Mouse (Mus musculus): ENCODE data around the gene Prr15. TPM values are rescaled to one million over a fixed set of nuclear protein-coding genes. Genes with fewer than 3 reads are reported as not detected.
A peak's percentile ranks its signal among the peaks of the same experiment; 100 is the strongest.

Prr15 gene
- polyA plus RNA-seq, 1 experiment from 2014 or later = 1.3 TPM

DNA sequence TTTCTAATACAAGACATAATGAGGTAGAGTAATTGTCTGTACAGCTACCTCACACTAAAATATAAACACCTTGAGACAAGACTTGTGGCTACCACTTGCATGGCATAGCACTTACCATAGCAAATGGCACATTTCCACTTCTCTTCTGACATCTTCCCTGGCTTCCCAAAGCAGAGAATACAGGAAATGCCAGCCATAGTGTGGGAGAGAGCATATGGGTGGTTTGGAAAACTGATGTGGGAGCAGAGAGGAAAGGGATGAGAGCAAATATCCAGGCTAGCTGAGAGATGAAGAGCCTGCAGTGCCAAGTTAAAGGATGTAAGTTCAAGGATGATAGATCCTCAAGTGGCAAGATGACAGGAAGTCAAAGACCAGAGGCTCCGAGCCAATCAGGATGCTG lies 19.9 kb upstream of the Prr15 start:
- H3K27me3 ChIP-seq = no peaks in the 10 kb centered on the region
- 64% methylated on average over 1 of the region's 1 CpGs for WGBS
- no peaks in the 10 kb centered on the region for H3K4me1 ChIP-seq
- ATAC-seq (ENCODE audit: insufficient number of reproducible peaks, insufficient read depth, low FRiP score, low TSS enrichment, low read depth) = no peak
- no peaks in the 10 kb centered on the region for H3K36me3 ChIP-seq
- H3K9me3 ChIP-seq = no peaks in the 10 kb centered on the region
- H3K4me2 ChIP-seq = no peak overlapping the region
- no peak overlapping the region for H3K4me3 ChIP-seq
- H3K9ac ChIP-seq = no peak overlapping the region
- H3K27ac ChIP-seq = no peak overlapping the region

DNA sequence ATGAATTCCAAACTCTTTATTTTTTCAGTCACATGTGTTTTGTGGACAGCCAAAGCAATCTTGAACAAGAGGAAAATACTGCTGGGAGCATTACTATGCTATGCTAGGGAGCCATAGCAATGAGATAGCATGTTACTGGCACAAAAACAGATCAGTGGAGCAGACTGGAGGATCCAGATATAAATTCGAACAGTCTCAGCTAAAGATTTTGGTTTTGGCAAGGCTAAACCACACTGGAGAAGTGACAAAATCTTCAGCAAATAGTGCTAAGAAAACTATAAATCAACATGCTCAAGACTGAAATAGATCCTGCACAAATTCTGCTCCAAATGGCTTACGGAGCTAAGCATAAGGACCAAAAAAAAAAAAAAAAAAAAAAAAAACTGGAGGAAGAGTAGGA lies 12.6 kb upstream of the Prr15 start:
- Histone ChIP-seq H3K9me3 (no peaks in the 10 kb centered on the region), H3K36me3 (no peaks in the 10 kb centered on the region), H3K4me2 (no peak overlapping the region), H3K27ac (no peak overlapping the region), H3K27me3 (no peaks in the 10 kb centered on the region), H3K4me3 (no peak overlapping the region), H3K4me1 (peaks cover 1% of the 10 kb centered on the region; the same call in 1 of the 2 replicates), H3K9ac (no peak overlapping the region)
- 88% methylated on average over 2 of the region's 2 CpGs for WGBS
- ATAC-seq (ENCODE audit: insufficient number of reproducible peaks, insufficient read depth, low FRiP score, low TSS enrichment, low read depth) = no peak

DNA sequence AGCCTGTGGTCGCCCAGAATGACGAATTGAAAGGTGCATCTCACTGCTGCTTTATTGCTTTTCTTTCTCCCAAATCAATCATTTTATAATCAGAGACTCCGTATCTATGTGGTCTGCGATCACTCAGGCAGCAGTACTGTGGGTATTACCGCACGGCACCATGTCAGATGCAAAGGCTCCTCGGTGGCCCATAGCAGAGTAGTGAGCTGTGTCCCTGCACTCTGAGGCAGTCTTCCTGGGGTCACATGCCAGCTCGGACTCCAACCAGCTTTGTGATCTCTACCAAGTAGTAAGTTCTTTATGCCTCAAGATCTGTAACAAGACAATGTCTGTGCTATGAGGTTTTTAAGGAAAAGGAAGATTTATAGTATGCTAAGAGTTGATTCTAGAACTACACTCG lies 7.0 kb upstream of the Prr15 start:
- no peaks in the 10 kb centered on the region for H3K36me3 ChIP-seq
- no peak overlapping the region for H3K27ac ChIP-seq
- no peaks in the 10 kb centered on the region for H3K9me3 ChIP-seq
- H3K4me2 ChIP-seq = no peak overlapping the region
- H3K27me3 ChIP-seq = peaks cover 10% of the 10 kb centered on the region; the same call in 1 of the 2 replicates
- H3K9ac ChIP-seq = no peak overlapping the region
- no peak for ATAC-seq (ENCODE audit: insufficient number of reproducible peaks, insufficient read depth, low FRiP score, low TSS enrichment, low read depth)
- no peak overlapping the region for H3K4me3 ChIP-seq
- H3K4me1 ChIP-seq = peaks cover 3% of the 10 kb centered on the region; the same call in 1 of the 2 replicates
- 81% methylated on average over 9 of the region's 9 CpGs for WGBS

GRCm38 (mm10) chr6:54319198-54319597 lies 6.4 kb upstream of the Prr15 start:
- peaks cover 3% of the 10 kb centered on the region; the same call in 1 of the 2 replicates for H3K4me1 ChIP-seq
- no peak for ATAC-seq (ENCODE audit: insufficient number of reproducible peaks, insufficient read depth, low FRiP score, low TSS enrichment, low read depth)
- no peak overlapping the region for H3K4me2 ChIP-seq
- H3K9me3 ChIP-seq = no peaks in the 10 kb centered on the region
- peaks cover 15% of the 10 kb centered on the region for H3K27me3 ChIP-seq
- no peak overlapping the region for H3K27ac ChIP-seq
- no peak overlapping the region for H3K4me3 ChIP-seq
- WGBS = 64% methylated on average over 3 of the region's 3 CpGs
- no peaks in the 10 kb centered on the region for H3K36me3 ChIP-seq
- H3K9ac ChIP-seq = no peak overlapping the region

GRCm38 (mm10) chr6:54320236-54320635 lies 5.4 kb upstream of the Prr15 start:
- peaks cover 3% of the 10 kb centered on the region; the same call in 1 of the 2 replicates for H3K4me1 ChIP-seq
- H3K27me3 ChIP-seq = peaks cover 26% of the 10 kb centered on the region
- no peak overlapping the region for H3K27ac ChIP-seq
- no peaks in the 10 kb centered on the region for H3K9me3 ChIP-seq
- H3K4me3 ChIP-seq = no peak overlapping the region
- H3K36me3 ChIP-seq = no peaks in the 10 kb centered on the region
- ATAC-seq (ENCODE audit: insufficient number of reproducible peaks, insufficient read depth, low FRiP score, low TSS enrichment, low read depth) = no peak
- 60% methylated on average over 1 of the region's 1 CpGs for WGBS
- no peak overlapping the region for H3K4me2 ChIP-seq
- no peak overlapping the region for H3K9ac ChIP-seq

GRCm38 (mm10) chr6:54326671-54327625 lies 1.3 kb downstream of the Prr15 start:
- Histone ChIP-seq H3K4me2 (peak overlapping the region; percentile 89), H3K9me3 (no peaks in the 10 kb centered on the region), H3K27ac (no peak overlapping the region), H3K9ac (peak overlapping the region; percentile 49), H3K36me3 (no peaks in the 10 kb centered on the region), H3K4me3 (peak overlapping the region; percentile 47), H3K27me3 (peaks cover 80% of the 10 kb centered on the region), H3K4me1 (peaks cover 21% of the 10 kb centered on the region)
- WGBS = under 1% methylated on average over 53 of the region's 53 CpGs
- no peak for ATAC-seq (ENCODE audit: insufficient number of reproducible peaks, insufficient read depth, low FRiP score, low TSS enrichment, low read depth)

DNA sequence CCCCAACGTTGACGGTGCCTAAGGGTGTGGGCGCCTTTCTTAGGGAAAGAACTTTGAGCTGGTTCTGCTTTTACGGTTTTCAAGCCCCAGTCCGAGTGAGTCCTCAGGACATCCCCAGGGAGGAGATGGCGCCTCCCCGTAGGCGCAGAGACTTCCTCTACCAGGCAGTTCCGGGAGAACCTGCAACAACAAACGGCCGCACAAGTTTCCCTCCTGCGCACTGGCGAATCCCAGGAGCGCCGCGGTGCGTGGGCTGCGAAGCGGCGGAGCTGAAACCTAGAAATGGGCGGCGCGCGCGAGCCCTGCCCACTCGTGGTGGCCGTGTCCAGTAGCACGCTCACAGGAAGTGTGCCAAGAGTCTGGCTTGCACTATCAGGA lies 2.0 kb downstream of the Prr15 start:
- H3K36me3 ChIP-seq = no peaks in the 10 kb centered on the region
- ATAC-seq (ENCODE audit: insufficient number of reproducible peaks, insufficient read depth, low FRiP score, low TSS enrichment, low read depth) = no peak
- WGBS = under 1% methylated on average over 28 of the region's 28 CpGs
- H3K4me2 ChIP-seq = peak overlapping the region; percentile 89
- H3K4me1 ChIP-seq = peaks cover 26% of the 10 kb centered on the region
- H3K27ac ChIP-seq = no peak overlapping the region
- peak overlapping the region; percentile 47 for H3K4me3 ChIP-seq
- H3K27me3 ChIP-seq = peaks cover 78% of the 10 kb centered on the region
- no peaks in the 10 kb centered on the region for H3K9me3 ChIP-seq
- H3K9ac ChIP-seq = peak overlapping the region; percentile 49

DNA sequence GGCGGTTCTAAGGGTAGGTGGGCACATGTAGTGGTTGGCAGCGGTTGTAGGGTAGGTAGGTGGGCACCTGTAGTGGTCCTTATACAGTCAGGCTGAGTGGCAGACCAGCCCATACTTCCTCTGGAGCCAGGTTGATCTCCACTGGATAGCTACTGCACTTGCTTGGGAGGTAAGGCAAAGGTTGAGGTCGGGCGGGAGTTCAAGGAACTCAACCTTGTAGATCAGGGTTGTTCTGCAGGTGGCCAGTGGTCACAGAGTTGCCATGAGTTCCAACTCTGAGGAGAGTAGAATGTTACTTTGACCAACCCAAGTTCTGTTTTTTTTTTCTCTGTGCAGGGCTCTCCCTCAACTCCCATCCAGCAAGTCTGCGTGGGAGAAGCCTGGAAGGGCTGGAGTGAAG lies 3.1 kb downstream of the Prr15 start:
- no peak overlapping the region for H3K27ac ChIP-seq
- 90% methylated on average over 5 of the region's 5 CpGs for WGBS
- H3K9ac ChIP-seq = no peak overlapping the region
- H3K27me3 ChIP-seq = peaks cover 77% of the 10 kb centered on the region
- H3K9me3 ChIP-seq = no peaks in the 10 kb centered on the region
- H3K36me3 ChIP-seq = no peaks in the 10 kb centered on the region
- H3K4me3 ChIP-seq = no peak overlapping the region
- ATAC-seq (ENCODE audit: insufficient number of reproducible peaks, insufficient read depth, low FRiP score, low TSS enrichment, low read depth) = no peak
- no peak overlapping the region for H3K4me2 ChIP-seq
- peaks cover 34% of the 10 kb centered on the region for H3K4me1 ChIP-seq

DNA sequence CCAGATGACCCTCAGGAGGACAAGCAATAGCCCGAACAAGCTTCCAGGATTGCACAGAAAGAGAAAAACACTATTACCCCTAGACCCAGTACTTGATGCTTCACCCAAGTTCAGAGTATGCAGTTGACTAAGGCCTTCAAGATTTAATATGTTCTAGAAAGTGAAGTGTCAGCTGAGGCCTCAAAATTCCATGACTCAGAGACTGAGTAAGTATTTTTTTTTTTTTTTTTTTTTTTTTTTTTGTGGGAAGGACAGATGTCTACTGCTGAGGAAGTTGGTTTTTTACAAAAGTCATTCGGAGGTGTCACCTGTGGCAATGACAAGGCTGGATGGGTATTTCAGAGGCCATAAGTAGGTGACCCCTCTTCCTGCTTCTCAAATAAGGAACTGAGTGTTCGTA lies 4.0 kb downstream of the Prr15 start:
- Histone ChIP-seq H3K27me3 (peaks cover 74% of the 10 kb centered on the region), H3K4me1 (peaks cover 38% of the 10 kb centered on the region), H3K9ac (no peak overlapping the region), H3K36me3 (no peaks in the 10 kb centered on the region), H3K4me3 (no peak overlapping the region), H3K27ac (no peak overlapping the region), H3K9me3 (no peaks in the 10 kb centered on the region), H3K4me2 (no peak overlapping the region)
- WGBS = 83% methylated on average over 3 of the region's 3 CpGs
- no peak for ATAC-seq (ENCODE audit: insufficient number of reproducible peaks, insufficient read depth, low FRiP score, low TSS enrichment, low read depth)

DNA sequence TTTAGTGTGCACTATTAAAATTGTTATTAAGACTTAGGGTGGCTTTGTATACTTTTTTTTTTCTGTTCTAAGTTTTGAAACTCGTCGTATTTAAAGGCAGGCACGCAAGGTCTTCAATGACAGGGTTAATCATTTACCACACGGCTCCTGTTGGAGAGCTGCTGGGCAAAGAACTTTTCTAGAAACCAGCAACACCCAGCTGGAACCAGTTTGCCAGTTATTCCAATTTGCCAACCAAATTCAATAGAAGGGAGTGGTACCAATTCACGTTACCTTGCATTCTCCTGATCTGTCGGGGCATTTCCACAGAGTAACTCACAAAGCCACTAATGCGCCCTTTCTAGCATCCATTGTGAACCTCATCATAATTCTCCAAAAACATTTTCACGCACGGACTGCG lies 4.5 kb downstream of the Prr15 start:
- Histone ChIP-seq H3K27ac (no peak overlapping the region), H3K9ac (no peak overlapping the region), H3K9me3 (no peaks in the 10 kb centered on the region), H3K27me3 (peaks cover 72% of the 10 kb centered on the region), H3K4me3 (no peak overlapping the region), H3K4me2 (no peak overlapping the region), H3K36me3 (no peaks in the 10 kb centered on the region), H3K4me1 (peaks cover 38% of the 10 kb centered on the region)
- 74% methylated on average over 10 of the region's 10 CpGs for WGBS
- ATAC-seq (ENCODE audit: insufficient number of reproducible peaks, insufficient read depth, low FRiP score, low TSS enrichment, low read depth) = no peak

- ATAC-seq (ENCODE audit: insufficient number of reproducible peaks, insufficient read depth, low FRiP score, low TSS enrichment, low read depth) = no peak
- Histone ChIP-seq H3K9me3 (no peaks in the 10 kb centered on the region), H3K27me3 (peaks cover 68% of the 10 kb centered on the region), H3K4me1 (peaks cover 33% of the 10 kb centered on the region), H3K4me2 (no peak overlapping the region), H3K4me3 (no peak overlapping the region), H3K36me3 (no peaks in the 10 kb centered on the region), H3K9ac (no peak overlapping the region), H3K27ac (no peak overlapping the region)
- 8% methylated on average over 10 of the region's 10 CpGs for WGBS
Measured at GRCm38 (mm10) chr6:54331765-54332164, 6.1 kb downstream of the Prr15 start.

GRCm38 (mm10) chr6:54332203-54332602 lies 6.6 kb downstream of the Prr15 start:
- peaks cover 29% of the 10 kb centered on the region for H3K4me1 ChIP-seq

More at GRCm38 (mm10) chr6:54332203-54332602, 6.6 kb downstream of the Prr15 start:
- Histone ChIP-seq H3K36me3 (no peaks in the 10 kb centered on the region), H3K27me3 (peaks cover 64% of the 10 kb centered on the region), H3K4me2 (peak overlapping the region; percentile 24; the same call in 1 of the 2 replicates), H3K9me3 (no peaks in the 10 kb centered on the region), H3K27ac (0 out of 2 replicates have a peak overlapping the region, but pooled peaks have one; percentile 36), H3K4me3 (no peak overlapping the region), H3K9ac (no peak overlapping the region)
- no peak for ATAC-seq (ENCODE audit: insufficient number of reproducible peaks, insufficient read depth, low FRiP score, low TSS enrichment, low read depth)
- WGBS = 10% methylated on average over 8 of the region's 8 CpGs
